Mouse (Mus musculus): ENCODE data around the gene Lnpep.
A peak's percentile ranks its signal among the peaks of the same experiment; 100 is the strongest.
"Not testable (repeated sequence)": the region's sequence is repeated elsewhere in the genome, so short reads cannot be mapped to it uniquely, and the experiment has no call there.

Gene Lnpep

GRCm38 (mm10) chr17:17624957-17625586 is at the start of gene Lnpep:
Gene Lnpep (minus strand): TSS chr17:17625050.
- peak; percentile 94 for DNase-seq (ENCODE audit: low spot score)

- no peak for DNase-seq (ENCODE audit: low spot score)
Observed at GRCm38 (mm10) chr17:17655829-17656176, 31.0 kb upstream of the Lnpep start.

- DNase-seq (ENCODE audit: low spot score) = no peak
Observed at GRCm38 (mm10) chr17:17654997-17655828, 30.4 kb upstream of the Lnpep start.

- DNase-seq (ENCODE audit: low spot score) = no peak
Observed at GRCm38 (mm10) chr17:17652570-17652969, 27.7 kb upstream of the Lnpep start.

- peak; percentile 30 for DNase-seq (ENCODE audit: low spot score)
Observed at GRCm38 (mm10) chr17:17645738-17646137, 20.9 kb upstream of the Lnpep start.

GRCm38 (mm10) chr17:17637387-17637786 is 12.5 kb upstream of the Lnpep start:
- DNase-seq (ENCODE audit: low spot score) = no peak

- no peak for DNase-seq (ENCODE audit: low spot score)
Observed at GRCm38 (mm10) chr17:17636147-17636546, 11.3 kb upstream of the Lnpep start.

GRCm38 (mm10) chr17:17634033-17634432 is 9.2 kb upstream of the Lnpep start:
- DNase-seq (ENCODE audit: low spot score) = no peak

- DNase-seq (ENCODE audit: low spot score) = no peak
Observed at GRCm38 (mm10) chr17:17631985-17632384, 7.1 kb upstream of the Lnpep start.

GRCm38 (mm10) chr17:17628237-17628879 is 3.5 kb upstream of the Lnpep start:
- not testable (repeated sequence) for DNase-seq (ENCODE audit: low spot score)

- no peak for DNase-seq (ENCODE audit: low spot score)
Observed at GRCm38 (mm10) chr17:17627558-17627957, 2.7 kb upstream of the Lnpep start.

GRCm38 (mm10) chr17:17625887-17626679 is 1.2 kb upstream of the Lnpep start:
- DNase-seq (ENCODE audit: low spot score) = no peak

GRCm38 (mm10) chr17:17624421-17624956 is 361 bp downstream of the Lnpep start:
- DNase-seq (ENCODE audit: low spot score) = peak; percentile 94

- DNase-seq (ENCODE audit: low spot score) = peak; percentile 54
Observed at GRCm38 (mm10) chr17:17623890-17624420, 895 bp downstream of the Lnpep start.

- DNase-seq (ENCODE audit: low spot score) = no peak
Observed at GRCm38 (mm10) chr17:17623221-17623889, 1.5 kb downstream of the Lnpep start.

GRCm38 (mm10) chr17:17622576-17622975 is 2.3 kb downstream of the Lnpep start:
- no peak for DNase-seq (ENCODE audit: low spot score)

GRCm38 (mm10) chr17:17621586-17621985 is 3.3 kb downstream of the Lnpep start:
- DNase-seq (ENCODE audit: low spot score) = no peak

- DNase-seq (ENCODE audit: low spot score) = no peak
Observed at GRCm38 (mm10) chr17:17618463-17618862, 6.4 kb downstream of the Lnpep start.

- no peak for DNase-seq (ENCODE audit: low spot score)
Observed at GRCm38 (mm10) chr17:17617440-17618204, 7.2 kb downstream of the Lnpep start.

GRCm38 (mm10) chr17:17612336-17612735 is 12.5 kb downstream of the Lnpep start:
- DNase-seq (ENCODE audit: low spot score) = no peak
